In the genomic region with DNA sequence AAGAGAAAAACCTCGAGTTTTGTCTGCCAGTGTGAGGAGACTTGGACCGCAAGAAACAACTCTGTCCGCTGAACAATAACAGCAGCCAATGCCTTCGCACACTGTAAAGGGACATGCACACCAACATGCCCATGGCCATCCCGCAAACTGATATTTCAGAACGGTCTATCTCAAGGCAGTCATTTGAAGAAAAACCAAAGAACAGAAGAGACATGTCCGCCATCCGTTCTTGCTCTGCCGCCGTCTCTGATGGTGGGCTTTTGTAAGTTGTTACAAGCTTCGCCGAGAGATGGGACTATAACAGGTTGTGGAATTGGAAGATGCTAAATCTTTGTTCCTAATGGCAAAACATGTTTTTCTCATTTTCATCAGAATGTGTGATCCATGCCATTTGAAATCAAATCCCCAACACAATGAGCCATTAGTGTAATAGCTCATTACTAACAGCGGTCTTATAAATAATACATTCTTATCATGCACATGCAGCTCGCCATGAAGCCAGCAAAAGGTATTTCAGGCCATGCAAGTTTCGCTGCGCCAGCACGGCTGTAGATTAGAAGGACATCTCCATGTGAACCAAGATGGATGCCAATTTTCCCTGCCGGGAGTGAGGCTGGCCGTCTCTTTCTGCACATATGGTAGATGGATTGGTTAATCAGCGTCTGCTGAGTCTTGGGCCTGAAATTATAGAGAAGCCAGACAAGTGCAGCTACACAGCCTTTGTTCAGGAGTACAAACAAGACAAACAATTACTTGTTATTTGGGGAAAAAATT, we compare ENCODE assay signal across 16 mouse cellular contexts. TPM values are rescaled to one million over a fixed set of nuclear protein-coding genes. Genes with fewer than 3 reads are reported as not detected.
DNase-seq lines count a peak whose midpoint lies in the region; ATAC-seq lines count a peak whose summit lies in the region.
"Had no signal": no experiment of that assay in that cellular context is flagged by ENCODE, and none has a peak within 500 bp of the region (broad histone marks: within the 10 kb centered on the region; RNA-seq: fewer than 3 reads in every experiment).

No protein-coding gene starts in this region.

- no peak overlapping the region for H3K4me2 ChIP-seq in midbrain, embryonic 11.5 days
- no peak overlapping the region for H3K4me2 ChIP-seq in midbrain, embryonic 14.5 days (ENCODE audit: low read length)
- H3K4me2 ChIP-seq: heart, embryonic 15.5 days had no signal

- H3K36me3 ChIP-seq in midbrain, embryonic 11.5 days (ENCODE audit: control insufficient read depth, insufficient read depth, low read length), result no peaks in the 10 kb centered on the region
- H3K36me3 ChIP-seq in midbrain, embryonic 14.5 days (ENCODE audit: control insufficient read depth, insufficient read depth, low read length), result no peaks in the 10 kb centered on the region
- H3K36me3 ChIP-seq: embryonic facial prominence, embryonic 10.5 days; heart, embryonic 15.5 days had no signal

- ATAC-seq in midbrain, embryonic 11.5 days (ENCODE audit: low FRiP score), result no peak
- no peak for ATAC-seq in midbrain, embryonic 14.5 days (ENCODE audit: low FRiP score, low TSS enrichment)
- ATAC-seq: intestine, embryonic 16.5 days had no signal

- H3K9ac ChIP-seq in midbrain, embryonic 11.5 days (ENCODE audit: low read length), result no peak overlapping the region
- no peak overlapping the region for H3K9ac ChIP-seq in midbrain, embryonic 14.5 days (replicated peaks; ENCODE audit: low read length)
- H3K9ac ChIP-seq: heart, embryonic 15.5 days had no signal

- 93% methylated on average over 20 of the region's 20 CpGs for WGBS in midbrain, embryonic 11.5 days
- WGBS in midbrain, embryonic 14.5 days, result 89% methylated on average over 20 of the region's 20 CpGs

- peak; percentile 28 for DNase-seq in midbrain, embryonic 11.5 days (ENCODE audit: low spot score, missing footprints)
- DNase-seq in midbrain, embryonic 14.5 days, result no peak
- peak; percentile 84 for DNase-seq in cerebellum, adult 11-12 months
- peak; percentile 88 to 95 for DNase-seq in cerebellum, postnatal 14 days
- DNase-seq in layer of hippocampus, postnatal 10 days (ENCODE audit: low spot score in 2 of 2), result peak; percentile 39 to 41
- DNase-seq in thymus, postnatal 36 days, result no peak
- DNase-seq in kidney, adult 9 months, result no peak
- DNase-seq: adrenal gland, adult 2 months; gastrocnemius, postnatal 36 days; lung, postnatal 36 days had no signal

- H3K27ac ChIP-seq in midbrain, embryonic 11.5 days (ENCODE audit: low read depth, low read length), result no peak overlapping the region
- no peak overlapping the region for H3K27ac ChIP-seq in midbrain, embryonic 14.5 days (replicated peaks; ENCODE audit: low read depth, low read length)
- H3K27ac ChIP-seq: embryonic facial prominence, embryonic 10.5 days; heart, embryonic 15.5 days had no signal

- H3K9me3 ChIP-seq in midbrain, embryonic 11.5 days (ENCODE audit: control insufficient read depth, low read length), result no peaks in the 10 kb centered on the region
- no peaks in the 10 kb centered on the region for H3K9me3 ChIP-seq in midbrain, embryonic 14.5 days (ENCODE audit: control insufficient read depth, low read length)
- H3K9me3 ChIP-seq: embryonic facial prominence, embryonic 10.5 days; heart, embryonic 15.5 days had no signal

- no peaks in the 10 kb centered on the region for H3K27me3 ChIP-seq in midbrain, embryonic 11.5 days (ENCODE audit: control insufficient read depth, insufficient read depth, low read length)
- H3K27me3 ChIP-seq in midbrain, embryonic 14.5 days (ENCODE audit: control insufficient read depth, insufficient read depth, low read length), result no peaks in the 10 kb centered on the region
- H3K27me3 ChIP-seq: heart, embryonic 15.5 days had no signal

- H3K4me3 ChIP-seq in midbrain, embryonic 11.5 days (ENCODE audit: low read depth, low read length), result no peak overlapping the region
- H3K4me3 ChIP-seq in midbrain, embryonic 14.5 days (replicated peaks; ENCODE audit: low read depth, low read length), result no peak overlapping the region
- H3K4me3 ChIP-seq: embryonic facial prominence, embryonic 10.5 days; heart, embryonic 15.5 days had no signal

- H3K4me1 ChIP-seq in midbrain, embryonic 11.5 days (ENCODE audit: control insufficient read depth, insufficient read depth, low read length), result no peaks in the 10 kb centered on the region
- no peaks in the 10 kb centered on the region for H3K4me1 ChIP-seq in midbrain, embryonic 14.5 days (ENCODE audit: control insufficient read depth, insufficient read depth, low read length)
- H3K4me1 ChIP-seq: embryonic facial prominence, embryonic 10.5 days; heart, embryonic 15.5 days had no signal

RNA-seq across cellular contexts. Expression of a gene that starts 36.6 kb away (rescaled TPM):
- polyA plus RNA-seq in midbrain, embryonic 11.5 days (2014; fragmentation: Nextera tagmentation; extraction: Ambion mirVana), result 44.2 and 46.6 TPM in 2 replicates
- 27.7 and 33.5 TPM in 2 replicates for polyA plus RNA-seq in midbrain, embryonic 14.5 days (2014; fragmentation: Nextera tagmentation; extraction: Ambion mirVana)
- total RNA-seq in layer of hippocampus, postnatal 10 days (2021), result 10 to 100 TPM; 19.2 to 20.6 TPM

RNA-seq across cellular contexts. Expression of a gene that starts 36.8 kb away (rescaled TPM):
- 0.87 and 1.2 TPM in 2 replicates for polyA plus RNA-seq in midbrain, embryonic 11.5 days (2014; fragmentation: Nextera tagmentation; extraction: Ambion mirVana)
- 1.1 and 1.7 TPM in 2 replicates for polyA plus RNA-seq in midbrain, embryonic 14.5 days (2014; fragmentation: Nextera tagmentation; extraction: Ambion mirVana)
- total RNA-seq in layer of hippocampus, postnatal 10 days (2021), result 1 to 10 TPM; 3.6 to 4.1 TPM
- total RNA-seq: gastrocnemius, postnatal 36 days; monocyte, adult 5-6 weeks had no signal
- polyA plus RNA-seq: liver, embryonic 16.5 days; small intestine, adult 2 months had no signal

Comparison
In these comparisons a context has a peak if more than half of its experiments do, and no peak if none do; other contexts are left out.
1. DNase-seq: peak in midbrain, embryonic 11.5 days (single experiment), cerebellum, adult 11-12 months (single experiment), cerebellum, postnatal 14 days (2 of 2) and layer of hippocampus, postnatal 10 days (2 of 2); none in midbrain, embryonic 14.5 days (single experiment), thymus, postnatal 36 days (0 of 2) and kidney, adult 9 months (single experiment).